17 mouse cellular contexts compared by ENCODE assay signal in genomic region chr13:100990646-100991045, GRCm38 (mm10).
DNase-seq lines count a peak whose midpoint lies in the region; TF ChIP-seq lines count a peak whose summit lies in the region.
"Had no signal": no experiment of that assay in that cellular context is flagged by ENCODE, and none has a peak within 500 bp of the region (broad histone marks: within the 10 kb centered on the region; RNA-seq: fewer than 3 reads in every experiment).

No protein-coding gene starts in this region.

- H3K79me2 ChIP-seq in myocyte (ENCODE audit: control insufficient read depth, insufficient read depth): no peaks in the 10 kb centered on the region

- no peaks in the 10 kb centered on the region for H3K27me3 ChIP-seq in myocyte (ENCODE audit: control insufficient read depth, insufficient read depth, insufficient read length)
- H3K27me3 ChIP-seq: CH12.LX, Patski had no signal

- TF ChIP-seq POLR2A in myocyte (IDR thresholded peaks at IDR 0.05; ENCODE audit: insufficient read length, low read depth): no peak

- H3ac ChIP-seq in myocyte (ENCODE audit: control insufficient read depth, insufficient read length): no peak overlapping the region

- no peak overlapping the region for H3K4me3 ChIP-seq in myocyte

- H3K36me3 ChIP-seq in myocyte (ENCODE audit: control insufficient read depth, insufficient read depth): no peaks in the 10 kb centered on the region
- H3K36me3 ChIP-seq: G1E had no signal

- DNase-seq in heart, adult 11 months: peak; percentile 39
- no peak for DNase-seq in heart, adult 9 months (ENCODE audit: low spot score in 2 of 2)
- DNase-seq in kidney, adult 11 months: no peak
- DNase-seq: adrenal gland, adult 2 months; adrenal gland, adult 8-10 months; adrenal gland, postnatal 10 days; adrenal gland, postnatal 14 days; adrenal gland, postnatal 25 days; adrenal gland, postnatal 36 days; B cell, adult 2 months; cerebellum, adult 11 months; cerebellum, adult 11-12 months; cerebellum, adult 18-20 months had no signal

- no peak overlapping the region for H3K4me2 ChIP-seq in myocyte (ENCODE audit: low read depth)

TF ChIP-seq in myocyte, 11 proteins besides CTCF, POLR2A, EP300 and RAD21:
- TF ChIP-seq MAX (IDR thresholded peaks at IDR 0.05; ENCODE audit: low read depth) (no peak), TCF3 (IDR thresholded peaks at IDR 0.05; ENCODE audit: insufficient read length, low read depth) (peak; percentile 38), MYOD1 (IDR thresholded peaks at IDR 0.05; ENCODE audit: control insufficient read depth in 1 of 3, insufficient read length in 2 of 3, low read depth in 2 of 3) (peak in 2 of 3 experiments; percentile 54 to 83), MYOG (IDR thresholded peaks at IDR 0.05; ENCODE audit: control insufficient read depth in 1 of 3, insufficient read depth in 1 of 3, insufficient read length in 2 of 3, low read depth in 2 of 3) (peak in 2 of 3 experiments; percentile 62 to 76)
TF ChIP-seq in myocyte: peak in this region for 3.
